Mouse (Mus musculus) liver, embryonic 14.5 days (tissue): ENCODE results near the gene Gstp2. TPM values are rescaled to one million over a fixed set of nuclear protein-coding genes. Genes with fewer than 3 reads are reported as not detected.

Experiments
- ATAC-seq: fragments of 200-750 bp; cut with Nextera tagmentation; 2 replicates; pipeline ENCODE4 v1.8.0; 2017; ENCODE audit warnings: moderate number of reproducible peaks, mild to moderate bottlenecking, moderate library complexity; ENCODE audit not compliant: insufficient read depth
- DNase-seq, 3 experiments: peaks; one replicate each; pipeline ENCODE4 v3.0.0-alpha.2; 2012 to 2013; ENCODE audit warnings: low read depth in 3 of 3, low spot score in 3 of 3
- H3K27ac ChIP-seq: fragments of 300-500 bp; sonication (generic); 2 replicates; pipeline ENCODE4 v1.5.1; 2014; ENCODE audit warnings: moderate library complexity, mild to moderate bottlenecking, control low read depth, inconsistent platforms
- H3K27me3 ChIP-seq: fragments of 300-500 bp; sonication (generic); 2 replicates; pipeline ENCODE4 v1.6.1; 2014; ENCODE audit warnings: mild to moderate bottlenecking, low read length, moderate library complexity; ENCODE audit not compliant: control insufficient read depth, insufficient read depth
- H3K36me3 ChIP-seq: fragments of 300-500 bp; sonication (generic); replicated peaks from 2 replicates; pipeline ENCODE4 v1.6.1; 2014; ENCODE audit warnings: low read depth; ENCODE audit not compliant: control insufficient read depth, insufficient read depth
- H3K4me1 ChIP-seq, 2 experiments: fragments of 200-500 bp in 1 of 2; fragments of 300-500 bp in 1 of 2; sonication (generic) in 1 of 2; replicated peaks; 2 replicates each; pipeline ENCODE4 v1.6.1; 2012 to 2014; ENCODE audit warnings: antibody characterized with exemption in 1 of 2, inconsistent platforms in 1 of 2, low read length in 1 of 2; ENCODE audit not compliant: control insufficient read depth in 2 of 2, insufficient read depth in 2 of 2
- H3K4me2 ChIP-seq: fragments of 300-500 bp; sonication (generic); 2 replicates; pipeline ENCODE4 v1.6.1; 2014; ENCODE audit warnings: low read depth, mild to moderate bottlenecking, control low read depth, moderate library complexity
- H3K4me3 ChIP-seq, 2 experiments: fragments of 200-500 bp in 1 of 2; fragments of 300-500 bp in 1 of 2; sonication (generic) in 1 of 2; 2 replicates each; pipeline ENCODE4 v1.5.1; 2012 to 2014; ENCODE audit warnings: low read depth in 2 of 2, low read length in 2 of 2, mild to moderate bottlenecking in 2 of 2, control low read depth in 1 of 2, inconsistent platforms in 1 of 2, moderate library complexity in 1 of 2; ENCODE audit not compliant: insufficient read depth in 1 of 2
- H3K9ac ChIP-seq: fragments of 300-500 bp; sonication (generic); replicated peaks from 2 replicates; pipeline ENCODE4 v1.6.1; 2014; ENCODE audit warnings: mild to moderate bottlenecking, control low read depth, moderate library complexity
- H3K9me3 ChIP-seq: fragments of 300-500 bp; sonication (generic); 2 replicates; pipeline ENCODE4 v1.6.1; 2016; ENCODE audit warnings: low read length, mixed read lengths; ENCODE audit not compliant: control insufficient read depth
- CTCF ChIP-seq: IDR thresholded peaks from 2 replicates; pipeline ENCODE4 v1.5.1; 2016; ENCODE audit warnings: antibody characterized with exemption, low read depth, control low read depth
- EP300 ChIP-seq: IDR thresholded peaks from 2 replicates; pipeline ENCODE4 v1.6.1; 2016; ENCODE audit warnings: antibody characterized with exemption, low read depth
- WGBS: fragments of 180-500 bp; shearing (Covaris S2); extraction: QIAGEN DNeasy Blood & Tissue Kit; methylation state at CpG from one replicate; pipeline ENCODE4 v1.1.7; 2014; ENCODE audit not compliant: insufficient replicate concordance; 5-methylcytosine and 5-hydroxymethylcytosine counted together
- polyA plus RNA-seq, 2 experiments: library from polyadenylated mRNA; depleted of rRNA in 1 of 2; stranded (reverse) in 1 of 2; unstranded in 1 of 2; fragments of >200 nt; fragmentation: Nextera tagmentation in 1 of 2; extraction: Ambion mirVana in 1 of 2; gene quantifications; 2 replicates each; pipeline versions ENCODE4 v1.2.1 to v1.2.3; 2012 to 2014

Gene Gstp2
- polyA plus RNA-seq, 2 experiments = 6.9 to 7.9 TPM

GRCm38 (mm10) chr19:4056727-4057126 is 10.9 kb upstream of the Gstp2 start:
- Histone ChIP-seq H3K4me3 (no peak overlapping the region), H3K4me1 (peaks cover 24 to 36% of the 10 kb centered on the region in 2 experiments), H3K36me3 (no peaks in the 10 kb centered on the region), H3K4me2 (no peak overlapping the region), H3K27ac (no peak overlapping the region), H3K27me3 (no peaks in the 10 kb centered on the region), H3K9ac (no peak overlapping the region), H3K9me3 (no peaks in the 10 kb centered on the region)
- TF ChIP-seq CTCF (no peak), EP300 (no peak)
- WGBS = 49% methylated on average over 4 of the region's 4 CpGs
- ATAC-seq (no peak), DNase-seq (no peak)

- no peak overlapping the region for H3K27ac ChIP-seq
- ATAC-seq (no peak), DNase-seq (no peak)
- H3K4me3 ChIP-seq = no peak overlapping the region
- no peak overlapping the region for H3K9ac ChIP-seq
- no peaks in the 10 kb centered on the region for H3K36me3 ChIP-seq
- H3K4me2 ChIP-seq = no peak overlapping the region
- 52% methylated on average over 15 of the region's 15 CpGs for WGBS
- H3K9me3 ChIP-seq = no peaks in the 10 kb centered on the region
- peaks cover 24 to 36% of the 10 kb centered on the region in 2 experiments for H3K4me1 ChIP-seq
- TF ChIP-seq CTCF (no peak), EP300 (no peak)
- no peaks in the 10 kb centered on the region for H3K27me3 ChIP-seq
Observed at GRCm38 (mm10) chr19:4055947-4056693, 10.3 kb upstream of the Gstp2 start.

GRCm38 (mm10) chr19:4055216-4055946 is 9.6 kb upstream of the Gstp2 start:
- no peak for TF ChIP-seq EP300
- no peak for TF ChIP-seq CTCF
- peaks cover 21 to 36% of the 10 kb centered on the region in 2 experiments for H3K4me1 ChIP-seq
- no peak overlapping the region for H3K4me3 ChIP-seq
- H3K27me3 ChIP-seq = no peaks in the 10 kb centered on the region
- H3K4me2 ChIP-seq = no peak overlapping the region
- H3K36me3 ChIP-seq = no peaks in the 10 kb centered on the region
- ATAC-seq = no peak
- no peaks in the 10 kb centered on the region for H3K9me3 ChIP-seq
- no peak for DNase-seq
- no peak overlapping the region for H3K9ac ChIP-seq
- H3K27ac ChIP-seq = no peak overlapping the region
- WGBS = 61% methylated on average over 8 of the region's 8 CpGs

- Histone ChIP-seq H3K4me2 (no peak overlapping the region), H3K4me1 (peaks cover 15 to 32% of the 10 kb centered on the region in 2 experiments), H3K4me3 (no peak overlapping the region), H3K36me3 (no peaks in the 10 kb centered on the region), H3K9me3 (no peaks in the 10 kb centered on the region), H3K27me3 (no peaks in the 10 kb centered on the region), H3K9ac (no peak overlapping the region), H3K27ac (no peak overlapping the region)
- TF ChIP-seq EP300 (no peak), CTCF (no peak)
- 70% methylated on average over 5 of the region's 5 CpGs for WGBS
- no peak for DNase-seq
- no peak for ATAC-seq
Observed at GRCm38 (mm10) chr19:4054613-4055012, 8.8 kb upstream of the Gstp2 start.

- DNase-seq = no peak
- H3K27ac ChIP-seq = no peak overlapping the region
- no peak overlapping the region for H3K4me2 ChIP-seq
- H3K4me1 ChIP-seq = peaks cover 3 to 21% of the 10 kb centered on the region in 2 experiments
- no peaks in the 10 kb centered on the region for H3K27me3 ChIP-seq
- H3K9ac ChIP-seq = no peak overlapping the region
- no peak overlapping the region for H3K4me3 ChIP-seq
- H3K9me3 ChIP-seq = no peaks in the 10 kb centered on the region
- no peaks in the 10 kb centered on the region for H3K36me3 ChIP-seq
- no peak for ATAC-seq
- WGBS = 61% methylated on average over 5 of the region's 5 CpGs
- no peak for TF ChIP-seq CTCF
- TF ChIP-seq EP300 = no peak
Observed at GRCm38 (mm10) chr19:4052516-4053030, 6.8 kb upstream of the Gstp2 start.
